Mouse (Mus musculus): ENCODE results near the gene Dars.
"Not testable (repeated sequence)": the region's sequence is repeated elsewhere in the genome, so short reads cannot be mapped to it uniquely, and the experiment has no call there.

Dars gene

GRCm38 (mm10) chr1:128344232-128344631 is 72.9 kb downstream of the Dars start:
- DNase-seq (ENCODE audit: low spot score in 2 of 2) = no peak

- no peak for DNase-seq (ENCODE audit: low spot score in 2 of 2)
Measured at GRCm38 (mm10) chr1:128337708-128338320, 79.4 kb downstream of the Dars start.

- no peak for DNase-seq (ENCODE audit: low spot score in 2 of 2)
Measured at GRCm38 (mm10) chr1:128330313-128330712, 86.9 kb downstream of the Dars start.

- no peak for DNase-seq (ENCODE audit: low spot score in 2 of 2)
Measured at GRCm38 (mm10) chr1:128328218-128328617, 89.0 kb downstream of the Dars start, which contains the start of gene Lct. Gene Lct, minus strand, starts transcription at chr1:128328318.

GRCm38 (mm10) chr1:128327165-128327564 is 90.0 kb downstream of the Dars start:
- DNase-seq (ENCODE audit: low spot score in 2 of 2) = no peak

GRCm38 (mm10) chr1:128324776-128325175 is 92.4 kb downstream of the Dars start:
- no peak for DNase-seq (ENCODE audit: low spot score in 2 of 2)

GRCm38 (mm10) chr1:128323026-128323643 is 94.0 kb downstream of the Dars start:
- no peak for DNase-seq (ENCODE audit: low spot score in 2 of 2)

- DNase-seq (ENCODE audit: low spot score in 2 of 2) = not testable (repeated sequence)
Measured at GRCm38 (mm10) chr1:128319266-128319665, 97.9 kb downstream of the Dars start.

GRCm38 (mm10) chr1:128314665-128315064 is 102.5 kb downstream of the Dars start:
- no peak for DNase-seq (ENCODE audit: low spot score in 2 of 2)
